Mouse (Mus musculus): Measurements from ENCODE around the gene Hist1h2aa. TPM values are rescaled to one million over a fixed set of nuclear protein-coding genes. Genes with fewer than 3 reads are reported as not detected.

Gene Hist1h2aa
- total RNA-seq, 2 experiments from 2014 or later = not detected

- intact Hi-C loops (cut with DNase I) = no loop called here
- DNase-seq = peak in 1 of 2 experiments; percentile 8
These were observed 6.0 kb downstream of the Hist1h2aa start for GRCm38 (mm10) chr13:23940291-23940690.

DNA sequence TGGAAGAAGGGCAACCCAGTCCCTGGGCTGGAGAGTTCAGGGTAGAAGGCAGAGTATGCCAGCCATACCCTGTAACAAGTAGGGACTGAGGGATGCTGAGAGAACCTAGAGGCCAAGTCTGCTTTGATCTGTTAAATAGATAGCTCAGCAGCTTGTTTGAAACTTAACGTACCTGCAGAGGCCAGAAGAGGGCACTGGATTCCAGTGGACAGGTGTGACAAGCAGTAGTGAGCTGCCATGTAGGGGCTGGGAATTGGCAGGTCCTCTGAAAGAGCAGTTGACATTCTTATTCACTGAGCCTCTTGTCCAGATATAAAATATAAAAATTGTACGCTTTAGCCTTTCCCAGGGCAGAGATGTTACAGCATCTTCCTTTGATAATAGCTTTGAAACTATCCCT is 8.6 kb downstream of the Hist1h2aa start:
- DNase-seq = no peak
- intact Hi-C loops (cut with DNase I) = no loop called here

DNA sequence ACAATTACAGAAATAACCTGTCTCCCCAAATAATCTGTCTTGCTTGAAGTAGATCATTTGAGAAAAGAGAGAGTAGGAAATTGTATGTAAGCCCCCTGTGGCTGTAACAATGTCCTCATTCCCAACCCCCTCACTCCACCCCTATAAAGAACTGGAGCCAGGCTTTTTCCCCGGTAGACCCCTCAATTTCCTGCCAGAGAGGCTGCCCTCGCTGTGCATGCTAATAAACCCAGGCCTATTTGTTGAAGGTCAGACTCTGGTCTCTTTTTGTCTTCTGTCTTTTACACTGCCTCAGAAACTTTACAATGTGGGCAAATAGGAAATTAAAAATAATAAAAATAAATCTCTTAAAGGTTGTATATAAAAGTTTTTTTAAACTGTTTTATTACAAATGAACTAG is 12.0 kb downstream of the Hist1h2aa start:
- no peak for DNase-seq
- intact Hi-C loops (cut with DNase I) = no loop called here

DNA sequence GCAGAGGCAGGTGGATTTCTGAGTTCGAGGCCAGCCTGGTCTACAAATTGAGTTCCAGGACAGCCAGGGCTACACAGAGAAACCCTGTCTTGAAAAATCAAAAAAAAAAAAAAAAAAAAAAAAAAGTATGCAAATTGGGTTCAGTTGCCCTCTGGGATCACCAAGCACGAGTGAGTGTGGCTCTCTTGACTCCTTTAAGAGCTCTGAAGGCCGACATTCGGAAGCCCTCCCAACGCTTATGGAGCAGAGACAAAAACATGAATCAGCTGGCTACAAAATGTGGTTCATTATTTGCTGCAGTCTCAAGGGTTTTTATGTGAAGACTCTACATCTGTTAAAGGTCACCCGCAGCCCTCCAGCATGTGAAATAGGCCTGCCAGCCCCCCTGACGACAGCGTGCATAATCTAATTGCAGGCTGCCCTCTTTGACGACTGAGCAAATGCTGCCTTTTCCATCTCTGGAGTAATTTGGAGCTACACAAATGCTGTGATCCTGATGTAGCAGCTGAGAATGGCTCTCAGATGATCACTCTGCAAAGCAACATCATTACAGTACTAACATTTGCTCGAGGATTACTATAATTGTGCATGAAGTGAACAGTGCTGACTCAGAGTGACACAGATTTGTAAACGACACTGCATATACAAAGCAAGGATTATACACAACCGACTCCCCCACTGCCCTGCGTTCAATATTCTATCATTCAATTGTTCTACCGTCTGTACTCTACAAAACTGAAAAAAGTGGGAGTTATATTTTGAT is 15.4 kb downstream of the Hist1h2aa start:
- intact Hi-C loops (cut with DNase I) = loop anchor here (10.0 kb wide), 1 partner anchor 115 kb away; the partner anchor contains the start of gene Slc17a3
- DNase-seq = peak in 1 of 2 experiments; percentile 12

GRCm38 (mm10) chr13:23950928-23951327 is 16.7 kb downstream of the Hist1h2aa start:
- intact Hi-C loops (cut with DNase I) = loop anchor here (10.0 kb wide), 1 partner anchor 116 kb away; the partner anchor contains the start of gene Slc17a3
- no peak for DNase-seq

- intact Hi-C loops (cut with DNase I) = loop anchor here (10.0 kb wide), 1 partner anchor 125 kb away; the partner anchor contains the start of gene Slc17a3
- no peak for DNase-seq
These were observed 25.5 kb downstream of the Hist1h2aa start for GRCm38 (mm10) chr13:23959776-23960175.

GRCm38 (mm10) chr13:23964909-23965308 is 30.6 kb downstream of the Hist1h2aa start:
- no peak for DNase-seq
- intact Hi-C loops (cut with DNase I) = no loop called here

DNA sequence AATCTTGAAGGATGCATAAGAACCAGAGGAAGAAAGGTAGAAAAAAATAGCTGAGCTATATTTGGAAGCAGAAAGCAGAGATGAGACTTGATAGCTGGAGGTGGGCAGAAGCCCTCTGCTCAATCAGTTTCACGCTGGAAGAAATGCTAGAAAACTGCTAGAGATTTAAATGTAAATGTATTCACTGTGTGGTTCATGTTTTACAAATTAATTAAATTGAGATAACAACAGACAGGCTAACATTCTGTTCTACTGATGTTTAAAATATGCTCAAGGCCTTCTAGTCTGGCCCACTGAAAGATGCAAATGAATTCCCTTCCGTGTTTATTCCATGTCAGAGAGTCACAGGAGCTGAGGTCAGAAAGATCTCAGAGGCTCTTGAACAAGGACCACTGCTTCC is 37.6 kb downstream of the Hist1h2aa start:
- DNase-seq = no peak
- intact Hi-C loops (cut with DNase I) = no loop called here

- intact Hi-C loops (cut with DNase I) = no loop called here
- DNase-seq = no peak
These were observed 38.0 kb downstream of the Hist1h2aa start for GRCm38 (mm10) chr13:23972271-23972670.

Small RNA genes within 50 kb of the gene (microRNA-seq; reads per million reads assigned to microRNA genes)
- 0 reads per million in 2 experiments for gene Gm44344

Other genes with a start within 250 kb of the Hist1h2aa start
- under 1 TPM; 0.31 to 0.32 TPM for gene Hist1h1t, start 238.6 kb upstream of the Hist1h2aa start, total RNA-seq (2021)
- 10 to 100 TPM; 62.9 to 77.3 TPM for gene Hist1h4c, start 236.0 kb upstream of the Hist1h2aa start, total RNA-seq (2021)
- gene Hfe, start 223.6 kb upstream of the Hist1h2aa start, total RNA-seq (2021) = 10 to 100 TPM; 39.5 to 41.3 TPM
- gene Hist1h1c, start 195.7 kb upstream of the Hist1h2aa start, total RNA-seq (2021) = 100 to 1,000 TPM; 200 to 202 TPM
- 10 to 100 TPM; 21.1 to 58.2 TPM for gene Hist1h3c, start 188.9 kb upstream of the Hist1h2aa start, total RNA-seq (2021)
- 10 to 100 TPM; 26.5 to 61.9 TPM for gene Hist1h2bb, start 187.7 kb upstream of the Hist1h2aa start, total RNA-seq (2021)
- gene Hist1h2ab, start 183.3 kb upstream of the Hist1h2aa start, total RNA-seq (2021) = 100 to 1,000 TPM in 1 of 2 experiments, 10 to 100 TPM in 1; 54.2 to 146 TPM
- gene Hist1h3b, start 182.2 kb upstream of the Hist1h2aa start, total RNA-seq (2021) = 100 to 1,000 TPM in 1 of 2 experiments, 10 to 100 TPM in 1; 70.3 to 154 TPM
- gene Hist1h4b, start 177.4 kb upstream of the Hist1h2aa start, total RNA-seq (2021) = 10 to 100 TPM; 44.8 to 83.6 TPM
- 10 to 100 TPM; 33.4 to 91.7 TPM for gene Hist1h4a, start 173.2 kb upstream of the Hist1h2aa start, total RNA-seq (2021)
- 100 to 1,000 TPM in 1 of 2 experiments, 10 to 100 TPM in 1; 55.1 to 114 TPM for gene Hist1h3a, start 172.1 kb upstream of the Hist1h2aa start, total RNA-seq (2021)
- gene Hist1h1a, start 170.8 kb upstream of the Hist1h2aa start, total RNA-seq (2021) = 10 to 100 TPM; 28.9 to 69.7 TPM
- not detected for gene Trim38, start 164.5 kb upstream of the Hist1h2aa start, total RNA-seq (2021)
- gene Slc17a2, start 127.5 kb upstream of the Hist1h2aa start, total RNA-seq (2021) = not detected
- gene Slc17a3, start 95.0 kb upstream of the Hist1h2aa start, total RNA-seq (2021) = not detected
- gene Slc17a1, start 66.7 kb upstream of the Hist1h2aa start, total RNA-seq (2021) = not detected
- not detected for gene Slc17a4, start 19.5 kb upstream of the Hist1h2aa start, total RNA-seq (2021)
- not detected for gene Hist1h2ba, start 306 bp upstream of the Hist1h2aa start, total RNA-seq (2021)
- not detected for gene Scgn, start 56.8 kb downstream of the Hist1h2aa start, total RNA-seq (2021)